In genomic region chr16:30389210-30389684, GRCm38 (mm10) we compare ENCODE assay signal across 8 mouse cellular contexts. TPM values are rescaled to one million over a fixed set of nuclear protein-coding genes. Genes with fewer than 3 reads are reported as not detected.
DNase-seq lines count a peak whose midpoint lies in the region; ATAC-seq and TF ChIP-seq lines count a peak whose summit lies in the region.

No protein-coding gene starts in this region.

- no peak for TF ChIP-seq POLR2A in heart, adult 2 months (IDR thresholded peaks at IDR 0.05; ENCODE audit: insufficient read depth, low read depth, low read length)
- no peak for TF ChIP-seq POLR2A in thymus, adult 2 months (IDR thresholded peaks at IDR 0.05; ENCODE audit: control insufficient read depth, extremely low read depth, insufficient read depth, low read length, poor library complexity)

- H3K79me2 ChIP-seq in heart, adult 2 months (replicated peaks; ENCODE audit: control insufficient read depth, insufficient read depth, low read length), result no peaks in the 10 kb centered on the region

- H3K4me2 ChIP-seq in lung, embryonic 14.5 days, result peak overlapping the region; percentile 92
- H3K4me2 ChIP-seq in neural tube, embryonic 14.5 days (ENCODE audit: low read depth, low read length), result peak overlapping the region; percentile 87

- ATAC-seq in lung, embryonic 14.5 days (ENCODE audit: insufficient read depth), result peak; percentile 15; the same call in 1 of the 2 replicates
- peak; percentile 13; the same call in 1 of the 2 replicates for ATAC-seq in neural tube, embryonic 14.5 days (ENCODE audit: low read depth)

- H3K36me3 ChIP-seq in heart, adult 2 months (ENCODE audit: control insufficient read depth, insufficient read depth, low read length), result no peaks in the 10 kb centered on the region; the same call in 1 of the 2 replicates
- peaks cover 12% of the 10 kb centered on the region; the same call in 1 of the 2 replicates for H3K36me3 ChIP-seq in lung, embryonic 14.5 days (ENCODE audit: insufficient read depth)
- no peaks in the 10 kb centered on the region for H3K36me3 ChIP-seq in neural tube, embryonic 14.5 days (ENCODE audit: control insufficient read depth, insufficient read depth, low read length)
- H3K36me3 ChIP-seq in thymus, adult 2 months (ENCODE audit: control insufficient read depth, insufficient read depth, low read length), result no peaks in the 10 kb centered on the region; the same call in 1 of the 2 replicates

- peak; percentile 14 to 35 for DNase-seq in urinary bladder, adult 18-20 months (ENCODE audit: low spot score in 2 of 2)
- DNase-seq in urinary bladder, postnatal 10 days (ENCODE audit: low spot score), result no peak
- peak; percentile 43 for DNase-seq in cerebellum, adult 9-11 months
- peak; percentile 52 to 62 for DNase-seq in heart, adult 2 months
- DNase-seq in kidney, adult 8-10 months, result peak; percentile 18 to 30
- peak; percentile 55 for DNase-seq in lung, embryonic 14.5 days
- peak; percentile 83 for DNase-seq in thymus, adult 2 months

- WGBS in heart, adult 2 months, result 6% methylated on average over 17 of the region's 17 CpGs
- 2% methylated on average over 17 of the region's 17 CpGs for WGBS in lung, embryonic 14.5 days
- WGBS in neural tube, embryonic 14.5 days, result 6% methylated on average over 17 of the region's 17 CpGs
- 5% methylated on average over 17 of the region's 17 CpGs for WGBS in thymus, adult 2 months

- H3K9me3 ChIP-seq in lung, embryonic 14.5 days (ENCODE audit: low read depth, low read length), result no peaks in the 10 kb centered on the region
- H3K9me3 ChIP-seq in neural tube, embryonic 14.5 days (ENCODE audit: control insufficient read depth, low read length), result no peaks in the 10 kb centered on the region

- TF ChIP-seq CTCF in heart, adult 2 months (IDR thresholded peaks at IDR 0.05), result no peak
- TF ChIP-seq CTCF in lung, embryonic 14.5 days (IDR thresholded peaks at IDR 0.05; ENCODE audit: low read depth), result no peak
- TF ChIP-seq CTCF in thymus, adult 2 months (IDR thresholded peaks at IDR 0.05; ENCODE audit: borderline replicate concordance, control insufficient read depth, extremely low read depth, insufficient read depth, low read length, poor library complexity), result no peak

- H3K4me1 ChIP-seq in heart, adult 2 months (ENCODE audit: control insufficient read depth, insufficient read depth, low read length), result peaks cover 8% of the 10 kb centered on the region
- peaks cover 12% of the 10 kb centered on the region; the same call in 1 of the 2 replicates for H3K4me1 ChIP-seq in lung, embryonic 14.5 days (ENCODE audit: insufficient read depth)
- H3K4me1 ChIP-seq in neural tube, embryonic 14.5 days (ENCODE audit: control insufficient read depth, insufficient read depth, low read length), result peaks cover 11% of the 10 kb centered on the region
- peaks cover 23% of the 10 kb centered on the region for H3K4me1 ChIP-seq in thymus, adult 2 months (replicated peaks; ENCODE audit: control insufficient read depth, insufficient read depth, low read length)

- H3K9ac ChIP-seq in heart, adult 2 months (ENCODE audit: low read depth, low read length), result peak overlapping the region; percentile 70
- H3K9ac ChIP-seq in lung, embryonic 14.5 days, result peak overlapping the region; percentile 94
- H3K9ac ChIP-seq in neural tube, embryonic 14.5 days (replicated peaks; ENCODE audit: low read depth, low read length), result peak overlapping the region; percentile 91

- H3K27ac ChIP-seq in heart, adult 2 months, result peak overlapping the region; percentile 76
- peak overlapping the region; percentile 71 for H3K27ac ChIP-seq in lung, embryonic 14.5 days (ENCODE audit: low read depth)
- H3K27ac ChIP-seq in neural tube, embryonic 14.5 days (ENCODE audit: low read depth, low read length), result peak overlapping the region; percentile 76; the same call in 1 of the 2 replicates
- peak overlapping the region; percentile 95 for H3K27ac ChIP-seq in thymus, adult 2 months (ENCODE audit: control insufficient read depth, insufficient read depth, low read length)

- no peaks in the 10 kb centered on the region for H3K27me3 ChIP-seq in heart, adult 2 months (ENCODE audit: control insufficient read depth, insufficient read depth, low read length)
- H3K27me3 ChIP-seq in lung, embryonic 14.5 days (ENCODE audit: insufficient read depth, low read length), result no peaks in the 10 kb centered on the region
- H3K27me3 ChIP-seq in neural tube, embryonic 14.5 days (ENCODE audit: control insufficient read depth, insufficient read depth, low read length), result no peaks in the 10 kb centered on the region
- no peaks in the 10 kb centered on the region for H3K27me3 ChIP-seq in thymus, adult 2 months (ENCODE audit: control insufficient read depth, insufficient read depth, low read length)

- H3K4me3 ChIP-seq in heart, adult 2 months, result peak overlapping the region; percentile 58
- H3K4me3 ChIP-seq in lung, embryonic 14.5 days (ENCODE audit: low read depth, low read length), result peak overlapping the region; percentile 87
- H3K4me3 ChIP-seq in neural tube, embryonic 14.5 days (ENCODE audit: low read depth, low read length), result peak overlapping the region; percentile 95
- H3K4me3 ChIP-seq in thymus, adult 2 months (ENCODE audit: control insufficient read depth, insufficient read depth, low read length), result peak overlapping the region; percentile 68

- intact Hi-C loops in heart, adult 2 months (cut with DNase I), result no loop called here

- TF ChIP-seq EP300 in heart, adult 2 months (IDR thresholded peaks at IDR 0.05; ENCODE audit: insufficient read depth, low read depth, low read length), result no peak

RNA-seq across cellular contexts. Expression of gene Atp13a3, which starts 16.5 kb away (rescaled TPM):
- total RNA-seq in heart, adult 2 months (2021), result 10 to 100 TPM; 48.2 to 54.7 TPM
- polyA plus RNA-seq in heart, adult 2 months (2012; rRNA removed), result 10.6 and 24.7 TPM in 2 replicates
- polyA plus RNA-seq in lung, embryonic 14.5 days (2014; fragmentation: Nextera tagmentation; extraction: Ambion mirVana), result 17.4 and 19.9 TPM in 2 replicates
- 13.0 and 15.1 TPM in 2 replicates for polyA plus RNA-seq in neural tube, embryonic 14.5 days (2014; fragmentation: Nextera tagmentation; extraction: Ambion mirVana)
- 68.1 and 102 TPM in 2 replicates for polyA plus RNA-seq in thymus, adult 2 months (2012; rRNA removed)
